Mouse (Mus musculus) ES-Bruce4 (cell line): ENCODE measurements at regions not wholly inside any gene's neighbourhood (a gene's known extent, or its start where the extent isn't known, plus 50 kb on each side); places are given as distances from the start of the nearest gene placed in this dataset.

Experiments
- CTCF ChIP-seq: IDR thresholded peaks from one replicate; pipeline ENCODE4 v1.8.1; 2011; ENCODE audit warnings: low read depth, low read length
- POLR2A ChIP-seq: IDR thresholded peaks from one replicate; pipeline ENCODE4 v1.8.1; 2011; ENCODE audit warnings: low read length; ENCODE audit not compliant: insufficient read depth

DNA sequence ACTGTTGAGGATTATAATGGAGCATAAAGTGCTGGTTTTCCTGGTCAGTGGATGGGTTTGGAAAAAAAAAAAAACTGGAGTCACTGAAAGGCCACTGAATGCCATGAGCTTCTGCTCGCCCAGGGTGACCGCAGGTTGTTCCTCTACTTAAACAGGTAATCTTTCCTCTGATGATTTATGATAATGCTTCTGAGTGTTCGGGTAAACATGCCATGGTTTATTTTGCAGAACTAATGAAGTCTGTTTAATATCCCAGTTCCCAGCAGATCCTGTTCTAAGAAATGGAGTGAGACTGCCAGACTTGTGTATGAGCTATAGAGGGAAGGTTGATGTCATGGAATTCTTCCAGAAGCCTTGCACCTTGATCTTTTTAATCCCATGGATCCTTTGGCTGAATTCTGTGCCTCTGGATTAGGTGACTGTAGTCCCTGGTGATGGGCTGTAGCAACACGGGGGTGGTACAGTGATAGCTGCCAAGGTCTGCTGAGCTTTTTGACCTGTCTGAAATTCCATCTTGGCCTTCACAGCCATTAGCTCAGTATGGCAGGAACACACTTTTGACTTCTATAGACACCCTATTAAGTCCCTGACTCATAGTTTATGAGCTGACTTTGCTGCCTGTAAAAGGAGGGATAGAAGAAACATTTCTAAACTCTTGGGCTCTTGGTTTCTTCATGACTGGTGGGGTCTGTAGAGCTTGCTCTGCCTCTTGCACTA, 1886.8 kb upstream of the Lrrc6 start:
- TF ChIP-seq CTCF (no peak), POLR2A (no peak)
